Mouse (Mus musculus): Measurements from ENCODE around the gene Ddx19b. TPM values are rescaled to one million over a fixed set of nuclear protein-coding genes. Genes with fewer than 3 reads are reported as not detected.
"Not testable (repeated sequence)": the region's sequence is repeated elsewhere in the genome, so short reads cannot be mapped to it uniquely, and the experiment has no call there.

The Ddx19b gene
- 5.8 and 6.0 TPM in 2 replicates for polyA plus RNA-seq (2015; fragmentation: Nextera tagmentation; extraction: Ambion mirVana)

GRCm38 (mm10) chr8:111031572-111031971 is at the start of gene Ddx19b:
Gene Ddx19b, minus strand, starts transcription at chr8:111031751.
- ATAC-seq (replicated peaks; ENCODE audit: low FRiP score): no peak
- Histone ChIP-seq H3K36me3 (peaks cover 5% of the 10 kb centered on the region), H3K9me3 (replicated peaks) (no peaks in the 10 kb centered on the region), H3K4me3 (replicated peaks) (no peak within 1 kb of the TSS), H3K27me3 (0 out of 2 replicates have a peak, but pooled peaks cover 11% of the 10 kb centered on the region), H3K4me1 (peaks cover 26% of the 10 kb centered on the region), H3K27ac (no peak within 1 kb of the TSS), H3K9ac (no peak within 1 kb of the TSS), H3K4me2 (no peak within 1 kb of the TSS)
- 97% methylated on average over 19 of the region's 19 CpGs for WGBS

GRCm38 (mm10) chr8:111079861-111080271 is 48.3 kb upstream of the Ddx19b start:
- 0 out of 2 replicates have a peak, but pooled peaks cover 3% of the 10 kb centered on the region for H3K36me3 ChIP-seq
- peak overlapping the region; percentile 93 for H3K27ac ChIP-seq
- no peaks in the 10 kb centered on the region for H3K27me3 ChIP-seq
- H3K4me1 ChIP-seq: peaks cover 40% of the 10 kb centered on the region
- H3K4me3 ChIP-seq (replicated peaks): peak overlapping the region; percentile 40
- 11% methylated on average over 6 of the region's 6 CpGs for WGBS
- H3K4me2 ChIP-seq: peak overlapping the region; percentile 58
- ATAC-seq (replicated peaks; ENCODE audit: low FRiP score): peak; percentile 84
- no peaks in the 10 kb centered on the region for H3K9me3 ChIP-seq (replicated peaks)
- peak overlapping the region; percentile 12; the same call in 1 of the 2 replicates for H3K9ac ChIP-seq

- no peaks in the 10 kb centered on the region for H3K9me3 ChIP-seq (replicated peaks)
- WGBS: 35% methylated on average over 5 of the region's 5 CpGs
- peak; percentile 55 for ATAC-seq (replicated peaks; ENCODE audit: low FRiP score)
- H3K4me1 ChIP-seq: peaks cover 40% of the 10 kb centered on the region
- no peaks in the 10 kb centered on the region for H3K27me3 ChIP-seq
- H3K9ac ChIP-seq: peak overlapping the region; percentile 12; the same call in 1 of the 2 replicates
- H3K4me2 ChIP-seq: peak overlapping the region; percentile 58
- H3K36me3 ChIP-seq: 0 out of 2 replicates have a peak, but pooled peaks cover 7% of the 10 kb centered on the region
- peak overlapping the region; percentile 93 for H3K27ac ChIP-seq
- peak overlapping the region; percentile 40 for H3K4me3 ChIP-seq (replicated peaks)
Measured at GRCm38 (mm10) chr8:111079461-111079860, 47.9 kb upstream of the Ddx19b start.

- no peak overlapping the region for H3K9ac ChIP-seq
- no peak overlapping the region for H3K4me3 ChIP-seq (replicated peaks)
- no peak for ATAC-seq (replicated peaks; ENCODE audit: low FRiP score)
- H3K36me3 ChIP-seq: 0 out of 2 replicates have a peak, but pooled peaks cover 14% of the 10 kb centered on the region
- WGBS: 72% methylated on average over 3 of the region's 3 CpGs
- peaks cover 30% of the 10 kb centered on the region for H3K4me1 ChIP-seq
- no peaks in the 10 kb centered on the region for H3K9me3 ChIP-seq (replicated peaks)
- no peak overlapping the region for H3K27ac ChIP-seq
- no peak overlapping the region for H3K4me2 ChIP-seq
- H3K27me3 ChIP-seq: no peaks in the 10 kb centered on the region
Measured at GRCm38 (mm10) chr8:111075926-111076325, 44.4 kb upstream of the Ddx19b start.

- ATAC-seq (replicated peaks; ENCODE audit: low FRiP score); H3K4me2 ChIP-seq; H3K9me3 ChIP-seq (replicated peaks); H3K4me1 ChIP-seq; H3K27me3 ChIP-seq; H3K36me3 ChIP-seq; H3K9ac ChIP-seq; H3K27ac ChIP-seq; H3K4me3 ChIP-seq (replicated peaks): not testable (repeated sequence)
- 95% methylated on average over 9 of the region's 9 CpGs for WGBS
Measured at GRCm38 (mm10) chr8:111068660-111069059, 37.1 kb upstream of the Ddx19b start.

- H3K4me3 ChIP-seq (replicated peaks): no peak overlapping the region
- H3K36me3 ChIP-seq: 0 out of 2 replicates have a peak, but pooled peaks cover 4% of the 10 kb centered on the region
- H3K27me3 ChIP-seq: no peaks in the 10 kb centered on the region
- H3K9me3 ChIP-seq (replicated peaks): no peaks in the 10 kb centered on the region
- peaks cover 7% of the 10 kb centered on the region for H3K4me1 ChIP-seq
- H3K4me2 ChIP-seq: no peak overlapping the region
- H3K27ac ChIP-seq: no peak overlapping the region
- WGBS: 27% methylated on average over 10 of the region's 10 CpGs
- no peak for ATAC-seq (replicated peaks; ENCODE audit: low FRiP score)
- no peak overlapping the region for H3K9ac ChIP-seq
Measured at GRCm38 (mm10) chr8:111067439-111067838, 35.9 kb upstream of the Ddx19b start.

GRCm38 (mm10) chr8:111066308-111066707 is 34.8 kb upstream of the Ddx19b start:
- H3K4me1 ChIP-seq: peaks cover 14% of the 10 kb centered on the region
- no peak overlapping the region for H3K27ac ChIP-seq
- no peak overlapping the region for H3K4me3 ChIP-seq (replicated peaks)
- no peaks in the 10 kb centered on the region for H3K27me3 ChIP-seq
- 67% methylated on average over 4 of the region's 4 CpGs for WGBS
- 0 out of 2 replicates have a peak, but pooled peaks cover 4% of the 10 kb centered on the region for H3K36me3 ChIP-seq
- H3K4me2 ChIP-seq: no peak overlapping the region
- no peak overlapping the region for H3K9ac ChIP-seq
- H3K9me3 ChIP-seq (replicated peaks): no peaks in the 10 kb centered on the region
- ATAC-seq (replicated peaks; ENCODE audit: low FRiP score): no peak

- WGBS: 45% methylated on average over 2 of the region's 2 CpGs
- Histone ChIP-seq H3K9me3 (replicated peaks) (no peaks in the 10 kb centered on the region), H3K4me3 (replicated peaks) (peak overlapping the region; percentile 71), H3K4me2 (peak overlapping the region; percentile 72), H3K9ac (no peak overlapping the region), H3K27me3 (no peaks in the 10 kb centered on the region), H3K4me1 (peaks cover 34% of the 10 kb centered on the region), H3K27ac (0 out of 2 replicates have a peak overlapping the region, but pooled peaks have one; percentile 18), H3K36me3 (peaks cover 8% of the 10 kb centered on the region)
- no peak for ATAC-seq (replicated peaks; ENCODE audit: low FRiP score)
Measured at GRCm38 (mm10) chr8:111062893-111063292, 31.3 kb upstream of the Ddx19b start.

GRCm38 (mm10) chr8:111062072-111062757 is 30.7 kb upstream of the Ddx19b start:
- peak; percentile 73 for ATAC-seq (replicated peaks; ENCODE audit: low FRiP score)
- Histone ChIP-seq H3K4me3 (replicated peaks) (peak overlapping the region; percentile 71), H3K9me3 (replicated peaks) (no peaks in the 10 kb centered on the region), H3K9ac (peak overlapping the region; percentile 53), H3K4me1 (peaks cover 41% of the 10 kb centered on the region), H3K27me3 (no peaks in the 10 kb centered on the region), H3K36me3 (peaks cover 13% of the 10 kb centered on the region), H3K27ac (peak overlapping the region; percentile 68), H3K4me2 (peak overlapping the region; percentile 72)
- 1% methylated on average over 27 of the region's 27 CpGs for WGBS

GRCm38 (mm10) chr8:111061688-111062071 is 30.1 kb upstream of the Ddx19b start:
- peak overlapping the region; percentile 68 for H3K27ac ChIP-seq
- peak overlapping the region; percentile 71 for H3K4me3 ChIP-seq (replicated peaks)
- 1% methylated on average over 14 of the region's 14 CpGs for WGBS
- peak overlapping the region; percentile 72 for H3K4me2 ChIP-seq
- peak overlapping the region; percentile 53 for H3K9ac ChIP-seq
- peaks cover 45% of the 10 kb centered on the region for H3K4me1 ChIP-seq
- no peak for ATAC-seq (replicated peaks; ENCODE audit: low FRiP score)
- peaks cover 13% of the 10 kb centered on the region for H3K36me3 ChIP-seq
- no peaks in the 10 kb centered on the region for H3K27me3 ChIP-seq
- H3K9me3 ChIP-seq (replicated peaks): no peaks in the 10 kb centered on the region

GRCm38 (mm10) chr8:111058946-111059572 is 27.5 kb upstream of the Ddx19b start:
- no peak for ATAC-seq (replicated peaks; ENCODE audit: low FRiP score)
- Histone ChIP-seq H3K9me3 (replicated peaks) (no peaks in the 10 kb centered on the region), H3K4me1 (peaks cover 45% of the 10 kb centered on the region), H3K9ac (no peak overlapping the region), H3K4me2 (no peak overlapping the region), H3K4me3 (replicated peaks) (no peak overlapping the region), H3K27me3 (no peaks in the 10 kb centered on the region), H3K27ac (peak overlapping the region; percentile 51; the same call in 1 of the 2 replicates), H3K36me3 (peaks cover 32% of the 10 kb centered on the region)
- WGBS: 58% methylated on average over 2 of the region's 2 CpGs

- under 1% methylated on average over 51 of the region's 63 CpGs for WGBS
- Histone ChIP-seq H3K9me3 (replicated peaks) (no peaks in the 10 kb centered on the region), H3K36me3 (peaks cover 55% of the 10 kb centered on the region), H3K27ac (peak overlapping the region; percentile 95), H3K9ac (peak overlapping the region; percentile 94), H3K4me3 (replicated peaks) (peak overlapping the region; percentile 96), H3K4me1 (peaks cover 35% of the 10 kb centered on the region), H3K4me2 (peak overlapping the region; percentile 95), H3K27me3 (no peaks in the 10 kb centered on the region)
- ATAC-seq (replicated peaks; ENCODE audit: low FRiP score): peak; percentile 76
Measured at GRCm38 (mm10) chr8:111056691-111057293, 25.2 kb upstream of the Ddx19b start.

Data from kidney, embryonic 15.5 days (tissue).